Mouse (Mus musculus) bone marrow, adult 2 months (tissue): ENCODE results near the gene Rnf10. TPM values are rescaled to one million over a fixed set of nuclear protein-coding genes. Genes with fewer than 3 reads are reported as not detected.
A peak's percentile ranks its signal among the peaks of the same experiment; 100 is the strongest.

ENCODE experiments used
- H3K27ac ChIP-seq: fragments of 200-500 bp; 2 replicates; pipeline ENCODE4 v1.5.1; 2012; ENCODE audit warnings: low read depth, mild to moderate bottlenecking, control low read depth, inconsistent platforms, low read length; ENCODE audit not compliant: control insufficient read depth, poor library complexity, insufficient read depth
- H3K4me1 ChIP-seq: fragments of 200-500 bp; 2 replicates; pipeline ENCODE4 v1.6.1; 2011; ENCODE audit warnings: low read length; ENCODE audit not compliant: control insufficient read depth, insufficient read depth
- H3K4me3 ChIP-seq: fragments of 200-500 bp; replicated peaks from 2 replicates; pipeline ENCODE3; 2011; ENCODE audit warnings: mild to moderate bottlenecking, low read depth, low read length, control low read depth; ENCODE audit not compliant: control insufficient read depth
- CTCF ChIP-seq: fragments of 200-500 bp; IDR thresholded peaks from 2 replicates; pipeline ENCODE4 v1.5.1; 2011; ENCODE audit warnings: low read length, control low read depth; ENCODE audit not compliant: control insufficient read depth, insufficient read depth
- POLR2A ChIP-seq: fragments of 200-500 bp; IDR thresholded peaks from 2 replicates; pipeline ENCODE4 v1.6.1; 2011; ENCODE audit warnings: low read depth, mild to moderate bottlenecking, control low read depth, low read length, borderline replicate concordance; ENCODE audit not compliant: control insufficient read depth
- WGBS: fragments of 180-500 bp; shearing (Covaris S2); methylation state at CpG from one replicate; pipeline ENCODE4 v1.1.7; 2018; 5-methylcytosine and 5-hydroxymethylcytosine counted together
- polyA plus RNA-seq: library from polyadenylated mRNA; stranded (reverse); fragments of >200 nt; gene quantifications from 2 replicates; pipeline ENCODE4 v1.2.4, GENCODE M21; 2011; ENCODE audit warnings: low replicate concordance; ENCODE audit not compliant: missing spikeins, insufficient read depth, insufficient read length

Gene Rnf10
- polyA plus RNA-seq, 1 experiment = 165 TPM

DNA sequence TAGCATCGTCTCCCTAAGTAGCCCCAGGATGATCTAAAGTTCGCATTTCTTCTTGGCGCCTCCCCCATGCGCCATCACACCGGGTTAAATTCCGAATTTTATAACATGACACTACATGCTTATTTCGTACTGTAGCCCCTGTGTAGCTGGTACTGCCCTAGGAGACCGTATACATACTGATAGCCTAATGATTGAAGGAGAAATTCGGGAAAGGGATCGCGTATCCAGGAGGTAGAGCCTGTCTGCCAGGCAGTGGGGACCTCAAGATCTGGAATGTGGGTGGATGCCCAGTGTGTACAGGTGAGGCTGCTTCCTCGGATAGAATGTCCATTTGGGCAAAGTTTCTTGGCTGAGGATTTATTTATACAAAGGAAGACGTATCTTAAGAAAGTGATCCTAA lies 28.9 kb upstream of the Rnf10 start:
- H3K27ac ChIP-seq = no peak overlapping the region
- TF ChIP-seq CTCF (no peak), POLR2A (no peak)
- H3K4me1 ChIP-seq = peaks cover 3% of the 10 kb centered on the region

GRCm38 (mm10) chr5:115300792-115301614 lies 28.3 kb upstream of the Rnf10 start, which contains the start of gene Dynll1:
TSS of gene Dynll1 (minus strand) at chr5:115300999.
- WGBS = under 1% methylated on average over 66 of the region's 66 CpGs
- peak within 1 kb of the TSS; percentile 93 for H3K4me3 ChIP-seq
- peak within 1 kb of the TSS; percentile 86 for H3K27ac ChIP-seq
- peaks cover 3% of the 10 kb centered on the region for H3K4me1 ChIP-seq
- TF ChIP-seq POLR2A (peak; percentile 95), CTCF (no peak)

More for the DNA sequence above, 28.9 kb upstream of the Rnf10 start:
- 24% methylated on average over 13 of the region's 13 CpGs for WGBS
- peak overlapping the region; percentile 88 for H3K4me3 ChIP-seq

- under 1% methylated on average over 46 of the region's 46 CpGs for WGBS
- peak overlapping the region; percentile 86 for H3K27ac ChIP-seq
- peak overlapping the region; percentile 93 for H3K4me3 ChIP-seq
- peaks cover 3% of the 10 kb centered on the region for H3K4me1 ChIP-seq
- TF ChIP-seq POLR2A (no peak), CTCF (no peak)
These were observed 27.5 kb upstream of the Rnf10 start for GRCm38 (mm10) chr5:115300035-115300744.

DNA sequence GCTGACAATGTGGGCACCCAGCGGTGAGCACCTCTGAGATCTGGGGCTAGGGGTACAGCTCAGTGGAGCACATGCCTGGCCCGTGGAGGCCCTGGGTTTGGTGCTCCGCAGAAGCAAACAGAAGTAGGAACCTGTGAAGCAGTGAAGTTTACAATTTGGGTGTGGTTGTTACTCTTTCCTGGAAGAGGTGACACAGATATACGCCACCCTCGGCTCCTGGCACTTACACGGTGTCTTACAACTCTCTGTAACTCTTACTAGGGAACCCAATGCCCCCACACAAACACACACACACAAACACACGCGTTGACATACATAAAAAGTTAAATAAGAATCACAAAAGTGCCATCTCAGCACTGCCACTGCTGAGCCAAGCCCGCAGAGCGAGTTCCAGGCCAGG lies 23.6 kb upstream of the Rnf10 start:
- TF ChIP-seq POLR2A (no peak), CTCF (no peak)
- Histone ChIP-seq H3K4me1 (peaks cover 2% of the 10 kb centered on the region), H3K27ac (no peak overlapping the region), H3K4me3 (no peak overlapping the region)
- WGBS = 76% methylated on average over 10 of the region's 10 CpGs

DNA sequence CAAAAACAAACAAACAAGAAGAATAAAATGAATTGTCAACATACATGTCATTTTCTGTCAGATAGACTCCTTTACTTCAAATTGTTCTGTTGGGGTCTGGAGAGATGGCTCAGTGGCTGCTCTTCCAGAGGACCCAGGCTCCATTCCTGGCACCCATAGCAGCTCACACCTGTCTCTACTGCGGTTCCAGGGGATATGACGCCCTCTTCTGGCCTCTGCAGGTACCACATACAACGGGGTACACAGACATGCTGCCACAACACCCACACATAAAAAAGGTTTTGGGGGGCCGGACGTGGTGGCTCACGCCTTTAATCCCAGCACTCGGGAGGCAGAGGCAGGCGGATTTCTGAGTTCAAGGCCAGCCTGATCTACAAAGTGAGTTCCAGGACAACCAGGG lies 21.5 kb upstream of the Rnf10 start:
- Histone ChIP-seq H3K4me1 (no peaks in the 10 kb centered on the region), H3K4me3 (no peak overlapping the region), H3K27ac (no peak overlapping the region)
- TF ChIP-seq CTCF (0 out of 2 replicates have a peak, but pooled peaks have one; percentile 28), POLR2A (no peak)
- 88% methylated on average over 8 of the region's 8 CpGs for WGBS

- TF ChIP-seq POLR2A (no peak), CTCF (peak; percentile 40; the same call in 1 of the 2 replicates)
- no peak overlapping the region for H3K27ac ChIP-seq
- H3K4me3 ChIP-seq = no peak overlapping the region
- WGBS = 79% methylated on average over 3 of the region's 3 CpGs
- peaks cover 6% of the 10 kb centered on the region; the same call in 1 of the 2 replicates for H3K4me1 ChIP-seq
These were observed 12.0 kb upstream of the Rnf10 start for GRCm38 (mm10) chr5:115284735-115285134.

DNA sequence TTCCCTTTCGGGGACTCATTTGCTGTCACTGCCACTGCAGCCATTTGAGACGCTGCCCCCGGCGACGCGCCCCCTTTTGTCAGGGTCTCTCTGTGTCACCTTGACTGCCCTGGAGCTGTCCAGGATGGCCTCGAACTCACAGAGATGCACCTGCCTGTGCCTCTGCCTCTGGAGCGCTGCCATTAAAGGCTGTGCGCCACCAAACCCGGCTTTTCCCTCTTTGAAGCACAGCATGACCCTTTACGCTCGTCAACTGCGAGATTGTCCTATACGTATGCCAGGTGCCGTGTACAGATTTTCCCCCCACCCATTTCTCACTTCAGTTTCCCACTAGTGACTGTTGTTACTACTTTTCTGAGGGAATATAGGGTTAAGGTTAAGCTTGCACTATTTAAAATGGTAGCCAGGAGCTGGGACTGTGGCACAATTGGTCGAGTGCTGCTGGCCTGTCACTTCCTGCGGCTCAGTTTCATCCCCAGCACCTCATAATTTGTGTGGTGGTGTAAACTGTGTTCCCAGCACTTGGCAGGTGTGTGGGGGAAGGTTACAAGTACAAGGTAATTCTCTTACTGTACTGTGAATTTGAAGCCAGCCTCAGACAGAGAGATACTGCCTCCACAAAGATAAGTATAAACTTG lies 7.5 kb upstream of the Rnf10 start:
- 3% methylated on average over 17 of the region's 17 CpGs for WGBS
- TF ChIP-seq POLR2A (no peak), CTCF (no peak)
- Histone ChIP-seq H3K4me1 (peaks cover 6% of the 10 kb centered on the region; the same call in 1 of the 2 replicates), H3K27ac (0 out of 2 replicates have a peak overlapping the region, but pooled peaks have one; percentile 7), H3K4me3 (peak overlapping the region; percentile 99)

DNA sequence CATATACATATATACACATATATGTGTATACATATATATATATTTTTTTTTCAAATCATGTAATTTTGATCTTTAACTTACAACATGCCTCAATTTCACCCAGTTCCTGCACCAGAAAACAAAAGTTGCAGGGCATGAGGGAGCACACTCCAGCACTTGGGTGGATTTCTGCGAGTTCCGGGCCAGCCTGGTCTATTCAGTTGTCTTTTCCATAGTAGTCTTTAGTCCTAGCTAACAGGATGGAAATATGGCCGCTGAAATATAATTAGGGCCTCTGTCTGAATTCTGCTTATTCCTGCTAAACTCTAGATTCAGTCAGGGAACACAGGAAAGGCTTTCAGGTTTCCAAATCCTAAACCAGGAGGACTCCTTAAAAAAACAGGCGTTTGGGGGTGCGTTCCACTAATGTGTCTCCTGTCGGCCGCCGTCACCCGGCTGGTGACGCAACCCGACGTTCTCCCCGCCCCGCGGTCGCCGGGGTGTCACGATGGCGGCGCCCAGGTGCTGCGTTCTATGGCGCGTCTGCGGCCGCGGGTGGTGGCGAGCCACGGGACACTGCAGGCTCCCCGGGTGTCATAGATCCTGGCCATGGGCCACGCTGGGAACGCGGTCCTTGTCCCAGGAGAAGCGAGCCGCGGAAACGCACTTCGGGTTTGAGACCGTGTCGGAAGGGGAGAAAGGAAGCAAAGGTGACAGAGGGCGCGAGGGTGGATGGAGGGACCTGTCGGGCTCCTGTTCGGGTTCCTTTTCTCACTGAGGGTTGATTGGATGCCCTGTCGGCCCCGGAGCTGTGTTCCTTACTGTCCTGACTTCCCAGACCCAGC lies 6.7 kb upstream of the Rnf10 start, which contains the start of gene Coq5:
Gene Coq5 (plus strand): TSS at position 441 of the 824 bp plus-strand sequence.
- Histone ChIP-seq H3K4me1 (peaks cover 6% of the 10 kb centered on the region; the same call in 1 of the 2 replicates), H3K4me3 (peak within 1 kb of the TSS; percentile 99), H3K27ac (peak within 1 kb of the TSS; percentile 21; the same call in 1 of the 2 replicates)
- TF ChIP-seq CTCF = no peak
- peak; percentile 57; the same call in 1 of the 2 replicates for TF ChIP-seq POLR2A
- 2% methylated on average over 45 of the region's 45 CpGs for WGBS
